Comparison of ENCODE assay signal across 26 mouse cellular contexts in genomic region chr16:22664033-22664432, GRCm38 (mm10). TPM values are rescaled to one million over a fixed set of nuclear protein-coding genes. Genes with fewer than 3 reads are reported as not detected.
DNase-seq lines count a peak whose midpoint lies in the region; ATAC-seq and TF ChIP-seq lines count a peak whose summit lies in the region.
"Had no signal": no experiment of that assay in that cellular context is flagged by ENCODE, and none has a peak within 500 bp of the region (broad histone marks: within the 10 kb centered on the region; RNA-seq: fewer than 3 reads in every experiment).

No protein-coding gene starts in this region.

- H3K36me3 ChIP-seq in liver, postnatal 0 days (replicated peaks; ENCODE audit: insufficient read depth, low read length) = no peaks in the 10 kb centered on the region
- no peaks in the 10 kb centered on the region for H3K36me3 ChIP-seq in liver, embryonic 11.5 days (ENCODE audit: control insufficient read depth, insufficient read depth, low read length)
- H3K36me3 ChIP-seq: embryonic facial prominence, embryonic 10.5 days; embryonic facial prominence, embryonic 12.5 days; forebrain, embryonic 15.5 days; G1E had no signal

- no peak for TF ChIP-seq CTCF in layer of hippocampus, adult 2 months (conservative IDR thresholded peaks at IDR 0.05)
- no peak for TF ChIP-seq CTCF in liver, postnatal 0 days (IDR thresholded peaks at IDR 0.05; ENCODE audit: low read depth)

- H3K27me3 ChIP-seq in liver, postnatal 0 days (ENCODE audit: insufficient read depth, low read length) = no peaks in the 10 kb centered on the region; the same call in 1 of the 2 replicates
- H3K27me3 ChIP-seq in liver, embryonic 11.5 days (replicated peaks; ENCODE audit: control insufficient read depth, insufficient read depth, low read length) = peaks cover 3% of the 10 kb centered on the region; the same call in 1 of the 2 replicates
- H3K27me3 ChIP-seq: CH12.LX; forebrain, embryonic 15.5 days; Patski had no signal

- no peak overlapping the region for H3K4me2 ChIP-seq in liver, postnatal 0 days (ENCODE audit: low read depth, low read length)
- H3K4me2 ChIP-seq in liver, embryonic 11.5 days = no peak overlapping the region
- H3K4me2 ChIP-seq: embryonic facial prominence, embryonic 12.5 days; forebrain, embryonic 13.5 days; forebrain, embryonic 15.5 days had no signal

- ATAC-seq in liver, postnatal 0 days = no peak
- ATAC-seq in liver, embryonic 11.5 days (replicated peaks; ENCODE audit: low FRiP score) = no peak
- peak; percentile 67 for ATAC-seq in common myeloid progenitor, adult 5-6 weeks (replicated peaks; ENCODE audit: low read depth, poor library complexity, severe bottlenecking)
- ATAC-seq in megakaryocyte, adult 5-6 weeks (ENCODE audit: poor library complexity, severe bottlenecking) = peak; percentile 67
- ATAC-seq: activated CD4-positive, CD25-positive, alpha-beta regulatory T cell, adult 4 months; CD4-positive, CD25-positive, alpha-beta regulatory T cell, adult 4 months; forebrain, embryonic 13.5 days; forebrain, embryonic 15.5 days; Patski had no signal

- WGBS in liver, postnatal 0 days (ENCODE audit: insufficient replicate concordance) = 41% methylated on average over 4 of the region's 4 CpGs
- 62% methylated on average over 4 of the region's 4 CpGs for WGBS in liver, embryonic 11.5 days

- intact Hi-C loops in left cerebral cortex, postnatal 4 days (cut with DNase I) = no loop called here

- H3K4me3 ChIP-seq in layer of hippocampus, adult 2 months = no peak overlapping the region
- H3K4me3 ChIP-seq in liver, postnatal 0 days (ENCODE audit: low read depth, low read length) = no peak overlapping the region
- H3K4me3 ChIP-seq in liver, embryonic 11.5 days (ENCODE audit: low read depth, low read length) = no peak overlapping the region
- H3K4me3 ChIP-seq: embryonic facial prominence, embryonic 10.5 days; embryonic facial prominence, embryonic 12.5 days; forebrain, embryonic 13.5 days; forebrain, embryonic 15.5 days had no signal

- no peak for DNase-seq in layer of hippocampus, adult 2 months (ENCODE audit: low spot score in 2 of 2)
- no peak for DNase-seq in layer of hippocampus, adult 8-10 months (ENCODE audit: low spot score in 2 of 2)
- peak; percentile 24 for DNase-seq in liver, postnatal 0 days
- DNase-seq in liver, embryonic 11.5 days (ENCODE audit: low spot score) = no peak
- no peak for DNase-seq in left cerebral cortex, postnatal 4 days
- DNase-seq in spleen, postnatal 4 days (ENCODE audit: low spot score in 2 of 2) = no peak
- DNase-seq: adrenal gland, adult 8-10 months; adrenal gland, postnatal 14 days; adrenal gland, postnatal 36 days; B cell, adult 2 months; cerebellum, adult 11-12 months; cerebellum, adult 8-10 months; cerebellum, adult 9-11 months; cerebellum, postnatal 14 days; cerebellum, postnatal 36 days had no signal

- TF ChIP-seq EP300 in liver, postnatal 0 days (IDR thresholded peaks at IDR 0.05; ENCODE audit: low read depth) = no peak

- H3K9ac ChIP-seq in liver, postnatal 0 days (replicated peaks) = no peak overlapping the region
- no peak overlapping the region for H3K9ac ChIP-seq in liver, embryonic 11.5 days (ENCODE audit: low read depth, low read length)
- H3K9ac ChIP-seq: embryonic facial prominence, embryonic 12.5 days; forebrain, embryonic 13.5 days; forebrain, embryonic 15.5 days had no signal

- H3K9me3 ChIP-seq in liver, postnatal 0 days (ENCODE audit: low read length) = no peaks in the 10 kb centered on the region
- no peaks in the 10 kb centered on the region for H3K9me3 ChIP-seq in liver, embryonic 11.5 days (ENCODE audit: control insufficient read depth, low read length)
- H3K9me3 ChIP-seq: embryonic facial prominence, embryonic 10.5 days; embryonic facial prominence, embryonic 12.5 days; forebrain, embryonic 13.5 days; forebrain, embryonic 15.5 days had no signal

- H3K27ac ChIP-seq in layer of hippocampus, adult 2 months = peak overlapping the region; percentile 79
- H3K27ac ChIP-seq in liver, postnatal 0 days (ENCODE audit: low read depth) = no peak overlapping the region
- H3K27ac ChIP-seq in liver, embryonic 11.5 days (ENCODE audit: low read depth, low read length) = no peak overlapping the region
- H3K27ac ChIP-seq: embryonic facial prominence, embryonic 10.5 days; embryonic facial prominence, embryonic 12.5 days; forebrain, embryonic 13.5 days; forebrain, embryonic 15.5 days had no signal

- peaks cover 13% of the 10 kb centered on the region for H3K4me1 ChIP-seq in liver, postnatal 0 days (ENCODE audit: insufficient read depth)
- H3K4me1 ChIP-seq in liver, embryonic 11.5 days (replicated peaks; ENCODE audit: control insufficient read depth, insufficient read depth, low read length) = 0 out of 2 replicates have a peak, but pooled peaks cover 3% of the 10 kb centered on the region
- H3K4me1 ChIP-seq: embryonic facial prominence, embryonic 12.5 days; forebrain, embryonic 13.5 days; forebrain, embryonic 15.5 days had no signal

RNA-seq across cellular contexts. Expression of gene Dgkg, which starts 7.0 kb away (rescaled TPM):
- 100 to 1,000 TPM; 199 to 231 TPM for total RNA-seq in layer of hippocampus, adult 2 months (2021)
- total RNA-seq in layer of hippocampus, adult 8-10 months (2022) = 100 to 1,000 TPM; 171 to 234 (median 200) TPM
- 0.93 and 1.1 TPM in 2 replicates for polyA plus RNA-seq in liver, postnatal 0 days (2015; fragmentation: Nextera tagmentation; extraction: Ambion mirVana)
- polyA plus RNA-seq in liver, embryonic 11.5 days (2014; fragmentation: Nextera tagmentation; extraction: Ambion mirVana) = 0.86 and 1.2 TPM in 2 replicates
- total RNA-seq in common myeloid progenitor, adult 5-6 weeks (2017) = 5.6 and 5.8 TPM in 2 replicates
- total RNA-seq in megakaryocyte, adult 5-6 weeks (2015) = 35.0 and 35.3 TPM in 2 replicates
- total RNA-seq in megakaryocyte, adult 5-6 weeks (2017) = 33.4 and 38.9 TPM in 2 replicates
- total RNA-seq in left cerebral cortex, postnatal 4 days (2021) = 10 to 100 TPM; 18.9 to 21.5 TPM
- polyA plus RNA-seq: G1E had no signal

Comparison
In these comparisons a context has a peak if more than half of its experiments do, and no peak if none do; other contexts are left out.
1. ATAC-seq: peak in common myeloid progenitor, adult 5-6 weeks (single experiment) and megakaryocyte, adult 5-6 weeks (single experiment); none in liver, postnatal 0 days (single experiment) and liver, embryonic 11.5 days (single experiment).
2. RNA of gene Dgkg, which starts 7.0 kb away (total RNA-seq): 199 to 231 TPM in layer of hippocampus, adult 2 months and 171 to 234 TPM in layer of hippocampus, adult 8-10 months; 33.4 to 38.9 TPM in megakaryocyte, adult 5-6 weeks, 18.9 to 21.5 TPM in left cerebral cortex, postnatal 4 days and 5.6 to 5.8 TPM in common myeloid progenitor, adult 5-6 weeks; every median in the first group is over 4 times any median in the second.